Mouse (Mus musculus): Measurements from ENCODE around the gene Pakap. TPM values are rescaled to one million over a fixed set of nuclear protein-coding genes. Genes with fewer than 3 reads are reported as not detected.

The Pakap gene
- total and polyA plus RNA-seq, 3 experiments = not detected

- no peaks in the 10 kb centered on the region for H3K4me1 ChIP-seq (ENCODE audit: insufficient read depth, low read depth, low read length)
- H3K27me3 ChIP-seq (ENCODE audit: insufficient read depth, low read length) = no peaks in the 10 kb centered on the region
- ATAC-seq (ENCODE audit: extremely low read depth, insufficient number of reproducible peaks, low FRiP score, poor library complexity, severe bottlenecking) (no peak), DNase-seq (ENCODE audit: low spot score) (no peak)
- no peaks in the 10 kb centered on the region for H3K9me3 ChIP-seq (replicated peaks)
- TF ChIP-seq POLR2AphosphoS5 (IDR thresholded peaks at IDR 0.05; ENCODE audit: insufficient replicate concordance, low read depth, low read length) = no peak
- TF ChIP-seq GATA2 (IDR thresholded peaks at IDR 0.05; ENCODE audit: borderline replicate concordance, low read depth, low read length) = no peak
- no peak for TF ChIP-seq CTCF (IDR thresholded peaks at IDR 0.05; ENCODE audit: low read depth, low read length)
- TF ChIP-seq TAL1 (conservative IDR thresholded peaks at IDR 0.05; ENCODE audit: low read depth, low read length) = no peak
- TF ChIP-seq GATA1 (IDR thresholded peaks at IDR 0.05; ENCODE audit: borderline replicate concordance, low read length) = no peak
- H3K4me3 ChIP-seq (ENCODE audit: low read depth, low read length) = no peak overlapping the region
- no peaks in the 10 kb centered on the region for H3K36me3 ChIP-seq (replicated peaks)
Observed at GRCm38 (mm10) chr4:57930559-57931170, 362.7 kb downstream of the Pakap start.

GRCm38 (mm10) chr4:57934181-57934580 is 366.2 kb downstream of the Pakap start:
- TF ChIP-seq GATA2 (IDR thresholded peaks at IDR 0.05; ENCODE audit: borderline replicate concordance, low read depth, low read length) (no peak), POLR2AphosphoS5 (IDR thresholded peaks at IDR 0.05; ENCODE audit: insufficient replicate concordance, low read depth, low read length) (no peak), TAL1 (conservative IDR thresholded peaks at IDR 0.05; ENCODE audit: low read depth, low read length) (no peak), CTCF (IDR thresholded peaks at IDR 0.05; ENCODE audit: low read depth, low read length) (no peak), GATA1 (IDR thresholded peaks at IDR 0.05; ENCODE audit: borderline replicate concordance, low read length) (no peak)

GRCm38 (mm10) chr4:57937292-57937691 is 369.3 kb downstream of the Pakap start:
- no peak overlapping the region for H3K4me3 ChIP-seq (ENCODE audit: low read depth, low read length)
- ATAC-seq (ENCODE audit: extremely low read depth, insufficient number of reproducible peaks, low FRiP score, poor library complexity, severe bottlenecking) = no peak
- peaks cover 6% of the 10 kb centered on the region for H3K36me3 ChIP-seq (replicated peaks)
- no peak for DNase-seq (ENCODE audit: low spot score)
- H3K4me1 ChIP-seq (ENCODE audit: insufficient read depth, low read depth, low read length) = no peaks in the 10 kb centered on the region
- H3K27me3 ChIP-seq (ENCODE audit: insufficient read depth, low read length) = no peaks in the 10 kb centered on the region
- no peaks in the 10 kb centered on the region for H3K9me3 ChIP-seq (replicated peaks)
- TF ChIP-seq CTCF (IDR thresholded peaks at IDR 0.05; ENCODE audit: low read depth, low read length) (no peak), GATA1 (IDR thresholded peaks at IDR 0.05; ENCODE audit: borderline replicate concordance, low read length) (no peak), POLR2AphosphoS5 (IDR thresholded peaks at IDR 0.05; ENCODE audit: insufficient replicate concordance, low read depth, low read length) (no peak), GATA2 (IDR thresholded peaks at IDR 0.05; ENCODE audit: borderline replicate concordance, low read depth, low read length) (no peak), TAL1 (conservative IDR thresholded peaks at IDR 0.05; ENCODE audit: low read depth, low read length) (no peak)

More at GRCm38 (mm10) chr4:57934181-57934580, 366.2 kb downstream of the Pakap start:
- Histone ChIP-seq H3K4me3 (ENCODE audit: low read depth, low read length) (no peak overlapping the region), H3K4me1 (ENCODE audit: insufficient read depth, low read depth, low read length) (no peaks in the 10 kb centered on the region), H3K27me3 (ENCODE audit: insufficient read depth, low read length) (no peaks in the 10 kb centered on the region), H3K36me3 (replicated peaks) (no peaks in the 10 kb centered on the region), H3K9me3 (replicated peaks) (no peaks in the 10 kb centered on the region)
- DNase-seq (ENCODE audit: low spot score) (no peak), ATAC-seq (ENCODE audit: extremely low read depth, insufficient number of reproducible peaks, low FRiP score, poor library complexity, severe bottlenecking) (no peak)

- Histone ChIP-seq H3K4me3 (ENCODE audit: low read depth, low read length) (no peak overlapping the region), H3K4me1 (ENCODE audit: insufficient read depth, low read depth, low read length) (no peaks in the 10 kb centered on the region), H3K36me3 (replicated peaks) (peaks cover 38% of the 10 kb centered on the region), H3K9me3 (replicated peaks) (no peaks in the 10 kb centered on the region), H3K27me3 (ENCODE audit: insufficient read depth, low read length) (no peaks in the 10 kb centered on the region)
- no peak for TF ChIP-seq GATA1 (IDR thresholded peaks at IDR 0.05; ENCODE audit: borderline replicate concordance, low read length)
- ATAC-seq (ENCODE audit: extremely low read depth, insufficient number of reproducible peaks, low FRiP score, poor library complexity, severe bottlenecking) (no peak), DNase-seq (ENCODE audit: low spot score) (no peak)
Observed at GRCm38 (mm10) chr4:57940631-57941030, 372.7 kb downstream of the Pakap start.

GRCm38 (mm10) chr4:57942892-57943291 is 374.9 kb downstream of the Pakap start:
- Histone ChIP-seq H3K4me1 (ENCODE audit: insufficient read depth, low read depth, low read length) (peaks cover 3% of the 10 kb centered on the region; the same call in 1 of the 2 replicates), H3K27me3 (ENCODE audit: insufficient read depth, low read length) (no peaks in the 10 kb centered on the region), H3K4me3 (ENCODE audit: low read depth, low read length) (no peak overlapping the region), H3K9me3 (replicated peaks) (no peaks in the 10 kb centered on the region), H3K36me3 (replicated peaks) (peaks cover 61% of the 10 kb centered on the region)
- ATAC-seq (ENCODE audit: extremely low read depth, insufficient number of reproducible peaks, low FRiP score, poor library complexity, severe bottlenecking) (no peak), DNase-seq (ENCODE audit: low spot score) (no peak)
- TF ChIP-seq TAL1 (conservative IDR thresholded peaks at IDR 0.05; ENCODE audit: low read depth, low read length) (no peak), POLR2AphosphoS5 (IDR thresholded peaks at IDR 0.05; ENCODE audit: insufficient replicate concordance, low read depth, low read length) (no peak)

Other genes starting within 250 kb of the Pakap start
- not detected in 2 replicates for gene Palm2, start 133.9 kb upstream of the Pakap start, total RNA-seq (2014; fragmentation: Nextera tagmentation)
- 0.05 and 0.06 TPM in 2 replicates for gene Palm2, start 133.9 kb upstream of the Pakap start, total RNA-seq (2017)
- not detected in 2 replicates for gene Palm2, start 133.9 kb upstream of the Pakap start, polyA plus RNA-seq (2012)
- gene Akap2, start 149.5 kb downstream of the Pakap start, total RNA-seq (2014; fragmentation: Nextera tagmentation) = not detected in 2 replicates
- 0.05 and 0.06 TPM in 2 replicates for gene Akap2, start 149.5 kb downstream of the Pakap start, total RNA-seq (2017)
- not detected in 2 replicates for gene Akap2, start 149.5 kb downstream of the Pakap start, polyA plus RNA-seq (2012)

All from G1E (cell line).